Mouse (Mus musculus): ENCODE measurements at regions not wholly inside any gene's neighbourhood (a gene's known extent, or its start where the extent isn't known, plus 50 kb on each side); places are given as distances from the start of the nearest gene placed in this dataset.

GRCm38 (mm10) chr11:24695010-24695720 is 617.3 kb downstream of the Bcl11a start:
- no peaks in the 10 kb centered on the region for H3K36me3 ChIP-seq

GRCm38 (mm10) chr11:24696561-24696960 is 618.7 kb downstream of the Bcl11a start:
- Histone ChIP-seq H3K36me3 (no peaks in the 10 kb centered on the region), H3K4me1 (replicated peaks) (0 out of 2 replicates have a peak, but pooled peaks cover 2% of the 10 kb centered on the region), H3K27me3 (replicated peaks) (no peaks in the 10 kb centered on the region), H3K27ac (no peak overlapping the region), H3K9ac (no peak overlapping the region), H3K4me2 (replicated peaks) (no peak overlapping the region), H3K9me3 (no peaks in the 10 kb centered on the region), H3K4me3 (replicated peaks) (no peak overlapping the region)
- 43% methylated on average over 7 of the region's 7 CpGs for WGBS
- no peak for ATAC-seq

More at GRCm38 (mm10) chr11:24695010-24695720, 617.3 kb downstream of the Bcl11a start:
- H3K9me3 ChIP-seq = no peaks in the 10 kb centered on the region
- H3K27me3 ChIP-seq (replicated peaks) = no peaks in the 10 kb centered on the region
- ATAC-seq = no peak
- H3K4me1 ChIP-seq (replicated peaks) = 0 out of 2 replicates have a peak, but pooled peaks cover 2% of the 10 kb centered on the region
- no peak overlapping the region for H3K27ac ChIP-seq
- WGBS = 65% methylated on average over 5 of the region's 5 CpGs
- no peak overlapping the region for H3K4me3 ChIP-seq (replicated peaks)
- no peak overlapping the region for H3K4me2 ChIP-seq (replicated peaks)
- H3K9ac ChIP-seq = no peak overlapping the region

GRCm38 (mm10) chr11:24708790-24709189 is 630.9 kb downstream of the Bcl11a start:
- H3K4me3 ChIP-seq (replicated peaks) = no peak overlapping the region
- no peaks in the 10 kb centered on the region for H3K36me3 ChIP-seq
- H3K4me1 ChIP-seq (replicated peaks) = no peaks in the 10 kb centered on the region
- H3K9me3 ChIP-seq = no peaks in the 10 kb centered on the region
- WGBS = 89% methylated on average over 3 of the region's 3 CpGs
- ATAC-seq = no peak
- H3K27ac ChIP-seq = no peak overlapping the region
- no peak overlapping the region for H3K4me2 ChIP-seq (replicated peaks)
- H3K27me3 ChIP-seq (replicated peaks) = no peaks in the 10 kb centered on the region
- H3K9ac ChIP-seq = no peak overlapping the region

GRCm38 (mm10) chr11:24716539-24717287 is 638.9 kb downstream of the Bcl11a start:
- WGBS = 78% methylated on average over 12 of the region's 12 CpGs
- H3K27me3 ChIP-seq (replicated peaks) = no peaks in the 10 kb centered on the region
- no peak overlapping the region for H3K4me2 ChIP-seq (replicated peaks)
- H3K9ac ChIP-seq = no peak overlapping the region
- ATAC-seq = no peak
- H3K4me3 ChIP-seq (replicated peaks) = no peak overlapping the region
- H3K4me1 ChIP-seq (replicated peaks) = no peaks in the 10 kb centered on the region
- H3K27ac ChIP-seq = no peak overlapping the region
- H3K36me3 ChIP-seq = no peaks in the 10 kb centered on the region
- H3K9me3 ChIP-seq = no peaks in the 10 kb centered on the region

GRCm38 (mm10) chr11:24724259-24724937 is 646.5 kb downstream of the Bcl11a start:
- Histone ChIP-seq H3K27me3 (replicated peaks) (no peaks in the 10 kb centered on the region), H3K36me3 (no peaks in the 10 kb centered on the region), H3K4me2 (replicated peaks) (no peak overlapping the region), H3K9me3 (no peaks in the 10 kb centered on the region), H3K9ac (no peak overlapping the region), H3K27ac (no peak overlapping the region), H3K4me1 (replicated peaks) (no peaks in the 10 kb centered on the region), H3K4me3 (replicated peaks) (no peak overlapping the region)
- 71% methylated on average over 5 of the region's 5 CpGs for WGBS
- no peak for ATAC-seq

GRCm38 (mm10) chr11:24726331-24726730 is 648.5 kb downstream of the Bcl11a start:
- no peak for ATAC-seq
- H3K27me3 ChIP-seq (replicated peaks) = no peaks in the 10 kb centered on the region
- no peaks in the 10 kb centered on the region for H3K36me3 ChIP-seq
- H3K4me2 ChIP-seq (replicated peaks) = no peak overlapping the region
- no peaks in the 10 kb centered on the region for H3K9me3 ChIP-seq
- no peaks in the 10 kb centered on the region for H3K4me1 ChIP-seq (replicated peaks)
- H3K27ac ChIP-seq = no peak overlapping the region
- WGBS = 46% methylated on average over 3 of the region's 3 CpGs
- no peak overlapping the region for H3K9ac ChIP-seq
- H3K4me3 ChIP-seq (replicated peaks) = no peak overlapping the region

- Histone ChIP-seq H3K9me3 (no peaks in the 10 kb centered on the region), H3K4me1 (replicated peaks) (no peaks in the 10 kb centered on the region), H3K4me3 (replicated peaks) (no peak overlapping the region), H3K36me3 (no peaks in the 10 kb centered on the region), H3K9ac (no peak overlapping the region), H3K4me2 (replicated peaks) (no peak overlapping the region), H3K27me3 (replicated peaks) (no peaks in the 10 kb centered on the region), H3K27ac (no peak overlapping the region)
- no peak for ATAC-seq
- 48% methylated on average over 1 of the region's 1 CpGs for WGBS
Measured at GRCm38 (mm10) chr11:24727404-24727803, 649.5 kb downstream of the Bcl11a start.

- Histone ChIP-seq H3K9ac (no peak overlapping the region), H3K27me3 (replicated peaks) (no peaks in the 10 kb centered on the region), H3K4me3 (replicated peaks) (no peak overlapping the region), H3K4me1 (replicated peaks) (no peaks in the 10 kb centered on the region), H3K36me3 (no peaks in the 10 kb centered on the region), H3K27ac (no peak overlapping the region), H3K9me3 (no peaks in the 10 kb centered on the region), H3K4me2 (replicated peaks) (no peak overlapping the region)
- no peak for ATAC-seq
- 3% methylated on average over 1 of the region's 1 CpGs for WGBS
Measured at GRCm38 (mm10) chr11:24731431-24731830, 653.6 kb downstream of the Bcl11a start.

GRCm38 (mm10) chr11:24739710-24740255 is 661.9 kb downstream of the Bcl11a start:
- no peaks in the 10 kb centered on the region for H3K36me3 ChIP-seq
- no peak overlapping the region for H3K9ac ChIP-seq
- H3K9me3 ChIP-seq = no peaks in the 10 kb centered on the region
- no peak for ATAC-seq
- H3K27me3 ChIP-seq (replicated peaks) = no peaks in the 10 kb centered on the region
- peak overlapping the region; percentile 14; the same call in 1 of the 2 replicates for H3K4me3 ChIP-seq (replicated peaks)
- 0 out of 2 replicates have a peak, but pooled peaks cover 4% of the 10 kb centered on the region for H3K4me1 ChIP-seq (replicated peaks)
- no peak overlapping the region for H3K27ac ChIP-seq
- WGBS = 17% methylated on average over 14 of the region's 14 CpGs
- peak overlapping the region; percentile 54 for H3K4me2 ChIP-seq (replicated peaks)

- no peak overlapping the region for H3K9ac ChIP-seq
- no peaks in the 10 kb centered on the region for H3K9me3 ChIP-seq
- no peak overlapping the region for H3K27ac ChIP-seq
- 68% methylated on average over 2 of the region's 2 CpGs for WGBS
- no peak for ATAC-seq
- H3K4me3 ChIP-seq (replicated peaks) = no peak overlapping the region
- H3K4me1 ChIP-seq (replicated peaks) = 0 out of 2 replicates have a peak, but pooled peaks cover 4% of the 10 kb centered on the region
- no peaks in the 10 kb centered on the region for H3K27me3 ChIP-seq (replicated peaks)
- H3K36me3 ChIP-seq = no peaks in the 10 kb centered on the region
- H3K4me2 ChIP-seq (replicated peaks) = no peak overlapping the region
Measured at GRCm38 (mm10) chr11:24740466-24740865, 662.6 kb downstream of the Bcl11a start.

- 71% methylated on average over 8 of the region's 8 CpGs for WGBS
- H3K4me2 ChIP-seq (replicated peaks) = no peak overlapping the region
- H3K36me3 ChIP-seq = no peaks in the 10 kb centered on the region
- H3K4me3 ChIP-seq (replicated peaks) = no peak overlapping the region
- H3K27me3 ChIP-seq (replicated peaks) = no peaks in the 10 kb centered on the region
- no peaks in the 10 kb centered on the region for H3K9me3 ChIP-seq
- no peak overlapping the region for H3K27ac ChIP-seq
- no peak for ATAC-seq
- H3K9ac ChIP-seq = no peak overlapping the region
- 0 out of 2 replicates have a peak, but pooled peaks cover 4% of the 10 kb centered on the region for H3K4me1 ChIP-seq (replicated peaks)
Measured at GRCm38 (mm10) chr11:24742561-24742960, 664.7 kb downstream of the Bcl11a start.

- Histone ChIP-seq H3K27ac (no peak overlapping the region), H3K9me3 (no peaks in the 10 kb centered on the region), H3K9ac (no peak overlapping the region), H3K27me3 (replicated peaks) (no peaks in the 10 kb centered on the region), H3K36me3 (no peaks in the 10 kb centered on the region), H3K4me3 (replicated peaks) (no peak overlapping the region), H3K4me2 (replicated peaks) (no peak overlapping the region), H3K4me1 (replicated peaks) (0 out of 2 replicates have a peak, but pooled peaks cover 4% of the 10 kb centered on the region)
- 80% methylated on average over 1 of the region's 1 CpGs for WGBS
- ATAC-seq = no peak
Measured at GRCm38 (mm10) chr11:24743439-24743838, 665.6 kb downstream of the Bcl11a start.

Measured in intestine, embryonic 15.5 days (tissue).